Mouse (Mus musculus) heart, adult 2 months (tissue): Measurements from ENCODE around the gene Fryl. TPM values are rescaled to one million over a fixed set of nuclear protein-coding genes. Genes with fewer than 3 reads are reported as not detected.

Experiments used
- DNase-seq, 2 experiments: peaks; one replicate each; pipeline ENCODE4 v3.0.0; 2021
- H3K27ac ChIP-seq: fragments of 200-600 bp; 2 replicates; pipeline ENCODE4 v1.8.1; 2022
- H3K27me3 ChIP-seq: fragments of 200-500 bp; 2 replicates; pipeline ENCODE4 v1.6.1; 2012; ENCODE audit warnings: mild to moderate bottlenecking, low read length, inconsistent platforms, mixed read lengths; ENCODE audit not compliant: control insufficient read depth, insufficient read depth
- H3K36me3 ChIP-seq: fragments of 200-500 bp; 2 replicates; pipeline ENCODE4 v1.6.1; 2012; ENCODE audit warnings: low read length, inconsistent platforms; ENCODE audit not compliant: control insufficient read depth, insufficient read depth
- H3K4me1 ChIP-seq: fragments of 200-500 bp; 2 replicates; pipeline ENCODE4 v1.6.1; 2011; ENCODE audit warnings: low read length; ENCODE audit not compliant: control insufficient read depth, insufficient read depth
- H3K4me3 ChIP-seq: fragments of 200-600 bp; 2 replicates; pipeline ENCODE4 v1.8.1; 2022
- H3K79me2 ChIP-seq: fragments of 200-500 bp; replicated peaks from 2 replicates; pipeline ENCODE4 v1.6.1; 2012; ENCODE audit warnings: mild to moderate bottlenecking, inconsistent platforms, low read length, moderate library complexity, mixed read lengths; ENCODE audit not compliant: control insufficient read depth, insufficient read depth
- H3K9ac ChIP-seq: fragments of 200-500 bp; 2 replicates; pipeline ENCODE4 v1.6.1; 2012; ENCODE audit warnings: low read depth, mild to moderate bottlenecking, control low read depth, inconsistent platforms, low read length, mixed read lengths
- CTCF ChIP-seq: fragments of 200-600 bp; IDR thresholded peaks from 2 replicates; pipeline ENCODE4 v1.8.1; 2022; ENCODE audit warnings: antibody characterized with exemption, mild to moderate bottlenecking, moderate library complexity
- EP300 ChIP-seq: fragments of 200-500 bp; IDR thresholded peaks from 2 replicates; pipeline ENCODE4 v1.6.1; 2011; ENCODE audit warnings: low read depth, low read length, control low read depth; ENCODE audit not compliant: insufficient read depth
- POLR2A ChIP-seq: fragments of 200-500 bp; IDR thresholded peaks from 2 replicates; pipeline ENCODE4 v1.6.1; 2011; ENCODE audit warnings: mild to moderate bottlenecking, low read depth, low read length, control low read depth; ENCODE audit not compliant: insufficient read depth
- WGBS: fragments of 180-500 bp; shearing (Covaris S2); methylation state at CpG from one replicate; pipeline ENCODE4 v1.1.7; 2018; 5-methylcytosine and 5-hydroxymethylcytosine counted together
- intact Hi-C: fragments of 180-260 bp; cut with DNase I; formaldehyde crosslinking; loops from one replicate; pipeline ENCODE4 v1.15.1; 2025
- polyA plus RNA-seq: library from polyadenylated mRNA; depleted of rRNA; stranded (reverse); fragments of >200 nt; gene quantifications from 2 replicates; pipeline ENCODE4 v1.2.3, GENCODE M21; 2012
- total RNA-seq, 2 experiments: library from RNA; stranded (reverse); gene quantifications; 2 replicates each; pipeline ENCODE4 v1.2.3; 2021

Fryl gene
- total and polyA plus RNA-seq, 3 experiments = 25.9 to 40.7 (median 32.9) TPM

DNA sequence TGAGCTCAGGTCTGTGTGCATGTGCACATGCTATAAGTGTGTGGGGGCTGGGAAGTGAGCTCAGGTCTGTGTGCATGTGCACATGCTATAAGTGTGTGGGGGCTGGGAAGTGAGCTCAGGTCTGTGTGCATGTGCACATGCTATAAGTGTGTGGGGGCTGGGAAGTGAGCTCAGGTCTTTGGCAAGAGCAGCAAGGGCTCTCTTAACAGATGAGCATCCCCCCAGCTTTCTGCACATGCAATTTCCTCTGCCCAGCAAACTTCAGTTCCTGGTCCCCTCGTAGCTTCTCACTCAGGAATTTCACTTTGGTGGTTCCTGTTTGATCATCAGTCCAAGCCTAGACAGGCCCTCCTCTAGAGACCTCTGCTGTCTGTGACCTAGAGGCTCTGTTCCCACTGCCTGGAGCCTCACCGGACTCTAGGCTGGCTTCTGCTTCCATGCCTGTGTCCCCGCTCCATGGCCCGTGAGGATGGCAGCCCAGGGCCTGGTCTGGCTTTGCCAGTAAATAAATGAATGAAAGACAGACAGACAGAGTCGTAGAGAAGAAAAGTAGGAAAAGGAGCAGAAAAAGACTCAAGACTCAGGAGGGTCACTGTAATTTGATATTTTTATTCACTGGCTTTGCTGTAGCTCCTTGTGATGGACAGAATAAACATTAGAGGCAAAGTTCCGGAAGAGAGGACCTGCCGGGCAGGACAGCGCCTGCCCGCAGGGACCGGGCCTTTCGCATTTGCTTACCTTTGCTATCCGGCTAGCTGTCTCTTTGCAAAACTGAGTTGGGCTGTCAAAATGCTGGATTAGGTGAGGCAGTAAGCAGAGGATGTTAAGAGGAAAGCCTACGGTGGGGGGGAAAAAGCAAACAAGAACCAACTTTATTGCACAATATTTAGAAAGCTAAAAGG lies 192.4 kb downstream of the Fryl start:
- H3K36me3 ChIP-seq = peaks cover 5% of the 10 kb centered on the region; the same call in 1 of the 2 replicates
- WGBS = 87% methylated on average over 13 of the region's 13 CpGs
- TF ChIP-seq POLR2A (no peak), EP300 (no peak), CTCF (no peak)

DNA sequence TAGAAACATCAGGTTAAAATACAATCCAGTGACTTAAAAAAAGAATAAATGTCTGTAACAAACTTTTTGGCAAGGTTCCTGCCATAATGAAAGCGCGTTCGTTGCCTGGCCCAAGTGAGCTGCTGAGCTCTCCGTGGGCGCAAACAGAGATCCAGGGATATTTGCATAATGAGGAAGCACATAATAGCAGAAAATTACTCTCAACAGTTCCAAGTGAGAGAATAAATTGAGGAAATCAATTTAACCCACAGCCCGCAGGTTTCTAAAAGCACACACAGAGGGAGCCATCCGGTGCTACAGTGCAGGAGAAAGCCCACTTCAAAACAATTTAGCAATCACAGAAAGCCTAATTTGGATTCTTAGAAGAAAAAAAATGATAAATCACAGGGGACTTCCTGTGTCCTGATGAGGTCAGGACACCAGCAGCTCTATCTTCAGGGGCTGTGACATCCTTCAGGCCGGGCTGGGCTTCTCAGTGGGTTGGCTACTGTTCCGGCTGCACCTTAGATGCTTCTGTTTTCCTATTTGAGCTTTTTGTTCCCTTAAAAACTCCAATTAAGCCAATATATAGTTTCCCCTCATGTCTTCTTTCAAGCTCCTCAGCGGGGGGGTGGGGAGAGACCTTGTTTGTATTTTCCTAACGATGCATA lies 194.8 kb downstream of the Fryl start:
- WGBS = 87% methylated on average over 11 of the region's 11 CpGs
- DNase-seq = no peak

More for the DNA sequence above, 192.4 kb downstream of the Fryl start:
- no peaks in the 10 kb centered on the region for H3K27me3 ChIP-seq
- intact Hi-C loops = no loop called here
- DNase-seq = no peak
- H3K4me1 ChIP-seq = no peaks in the 10 kb centered on the region
- H3K9ac ChIP-seq = no peak overlapping the region
- no peak overlapping the region for H3K27ac ChIP-seq
- no peak overlapping the region for H3K4me3 ChIP-seq
- H3K79me2 ChIP-seq = no peaks in the 10 kb centered on the region

DNA sequence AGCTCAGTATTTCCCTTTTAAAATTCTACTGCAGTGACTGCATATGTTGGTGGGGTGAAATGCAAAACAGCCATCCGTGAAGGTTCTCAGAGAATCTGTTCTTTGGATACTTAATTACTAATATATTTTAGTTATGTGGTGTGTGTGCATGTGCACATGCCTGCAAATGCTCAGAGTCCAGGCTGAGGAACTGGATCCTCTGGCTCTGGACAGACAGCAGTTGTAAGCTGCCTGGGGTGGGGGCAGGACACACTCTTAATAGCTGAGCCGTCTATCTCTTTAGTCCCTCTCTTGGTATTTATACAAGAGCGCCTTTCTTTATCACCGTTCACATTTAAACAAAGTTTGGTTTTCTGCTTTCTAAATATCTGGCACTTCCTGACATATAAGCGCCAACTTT lies 199.5 kb downstream of the Fryl start:
- 91% methylated on average over 5 of the region's 5 CpGs for WGBS

More for the DNA sequence above, 194.8 kb downstream of the Fryl start:
- Histone ChIP-seq H3K9ac (no peak overlapping the region), H3K27ac (no peak overlapping the region), H3K4me1 (no peaks in the 10 kb centered on the region), H3K4me3 (no peak overlapping the region), H3K36me3 (no peaks in the 10 kb centered on the region), H3K27me3 (no peaks in the 10 kb centered on the region), H3K79me2 (no peaks in the 10 kb centered on the region)
- intact Hi-C loops = no loop called here
- no peak for TF ChIP-seq CTCF

DNA sequence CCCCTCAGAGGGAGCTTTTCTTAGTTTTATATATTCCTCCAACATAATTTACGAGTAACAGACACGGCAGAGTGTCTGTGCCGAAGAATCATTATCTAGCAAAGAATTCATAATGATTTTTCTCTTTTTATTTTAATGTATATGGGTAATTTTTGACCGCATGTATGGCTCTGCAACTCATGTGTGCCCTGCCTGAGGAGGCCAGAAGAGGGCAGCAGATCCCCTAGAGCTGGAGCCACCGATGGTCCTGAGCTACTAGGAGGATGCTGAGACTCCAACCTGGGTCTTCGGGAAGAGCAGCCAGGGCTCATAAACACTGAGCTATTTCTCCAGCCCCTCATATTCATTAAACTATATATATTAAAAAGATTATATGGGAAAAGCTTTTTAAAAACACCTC lies 200.0 kb downstream of the Fryl start:
- no peaks in the 10 kb centered on the region for H3K27me3 ChIP-seq
- DNase-seq = no peak
- H3K36me3 ChIP-seq = peaks cover 2% of the 10 kb centered on the region
- no peak overlapping the region for H3K9ac ChIP-seq
- H3K4me1 ChIP-seq = no peaks in the 10 kb centered on the region
- no peaks in the 10 kb centered on the region for H3K79me2 ChIP-seq
- 90% methylated on average over 6 of the region's 6 CpGs for WGBS
- TF ChIP-seq CTCF (peak; percentile 64), EP300 (no peak)
- H3K27ac ChIP-seq = no peak overlapping the region
- no peak overlapping the region for H3K4me3 ChIP-seq
- intact Hi-C loops = no loop called here

More for the DNA sequence above, 199.5 kb downstream of the Fryl start:
- Histone ChIP-seq H3K4me1 (no peaks in the 10 kb centered on the region), H3K9ac (no peak overlapping the region), H3K27me3 (no peaks in the 10 kb centered on the region), H3K4me3 (no peak overlapping the region), H3K36me3 (peaks cover 2% of the 10 kb centered on the region; the same call in 1 of the 2 replicates), H3K79me2 (no peaks in the 10 kb centered on the region), H3K27ac (no peak overlapping the region)
- TF ChIP-seq POLR2A (no peak), EP300 (no peak), CTCF (no peak)
- DNase-seq = no peak
- intact Hi-C loops = no loop called here

- Histone ChIP-seq H3K9ac (no peak overlapping the region), H3K27me3 (no peaks in the 10 kb centered on the region), H3K4me3 (no peak overlapping the region), H3K27ac (no peak overlapping the region), H3K36me3 (peaks cover 2% of the 10 kb centered on the region), H3K79me2 (no peaks in the 10 kb centered on the region), H3K4me1 (no peaks in the 10 kb centered on the region)
- WGBS = 92% methylated on average over 8 of the region's 8 CpGs
- DNase-seq = no peak
- intact Hi-C loops = no loop called here
- TF ChIP-seq POLR2A = no peak
- no peak for TF ChIP-seq EP300
- TF ChIP-seq CTCF = no peak
Measured at GRCm38 (mm10) chr5:73053933-73054332, 202.5 kb downstream of the Fryl start.

- no peaks in the 10 kb centered on the region; the same call in none of the 2 replicates for H3K36me3 ChIP-seq
- WGBS = 80% methylated on average over 7 of the region's 7 CpGs
Measured at GRCm38 (mm10) chr5:73047651-73048245, 208.7 kb downstream of the Fryl start.

More at GRCm38 (mm10) chr5:73047651-73048245, 208.7 kb downstream of the Fryl start:
- TF ChIP-seq EP300 (no peak), POLR2A (no peak), CTCF (no peak)
- Histone ChIP-seq H3K9ac (no peak overlapping the region), H3K79me2 (no peaks in the 10 kb centered on the region), H3K4me3 (no peak overlapping the region), H3K4me1 (no peaks in the 10 kb centered on the region), H3K27me3 (no peaks in the 10 kb centered on the region), H3K27ac (no peak overlapping the region)
- DNase-seq = no peak
- intact Hi-C loops = no loop called here
